Mouse (Mus musculus): ENCODE measurements at regions not wholly inside any gene's neighbourhood (a gene's known extent, or its start where the extent isn't known, plus 50 kb on each side); places are given as distances from the start of the nearest gene placed in this dataset.

- no peaks in the 10 kb centered on the region for H3K9me3 ChIP-seq (ENCODE audit: low read depth, low read length)
- ATAC-seq (ENCODE audit: insufficient read depth): peak; percentile 65; the same call in 1 of the 2 replicates
- no peak overlapping the region for H3K27ac ChIP-seq (ENCODE audit: low read depth)
- H3K4me3 ChIP-seq (ENCODE audit: low read depth, low read length): peak overlapping the region; percentile 20; the same call in 1 of the 2 replicates
- H3K4me1 ChIP-seq (ENCODE audit: insufficient read depth): peaks cover 9% of the 10 kb centered on the region; the same call in 1 of the 2 replicates
- 15% methylated on average over 31 of the region's 31 CpGs for WGBS
- H3K9ac ChIP-seq: peak overlapping the region; percentile 38
- no peaks in the 10 kb centered on the region for H3K27me3 ChIP-seq (ENCODE audit: insufficient read depth, low read length)
- no peaks in the 10 kb centered on the region for H3K36me3 ChIP-seq (ENCODE audit: insufficient read depth)
- no peak for TF ChIP-seq CTCF (IDR thresholded peaks at IDR 0.05; ENCODE audit: low read depth)
- H3K4me2 ChIP-seq: peak overlapping the region; percentile 60
- peak; percentile 39 for DNase-seq
Observed at GRCm38 (mm10) chr4:8921477-8922385, 682.9 kb upstream of the Car8 start.

DNA sequence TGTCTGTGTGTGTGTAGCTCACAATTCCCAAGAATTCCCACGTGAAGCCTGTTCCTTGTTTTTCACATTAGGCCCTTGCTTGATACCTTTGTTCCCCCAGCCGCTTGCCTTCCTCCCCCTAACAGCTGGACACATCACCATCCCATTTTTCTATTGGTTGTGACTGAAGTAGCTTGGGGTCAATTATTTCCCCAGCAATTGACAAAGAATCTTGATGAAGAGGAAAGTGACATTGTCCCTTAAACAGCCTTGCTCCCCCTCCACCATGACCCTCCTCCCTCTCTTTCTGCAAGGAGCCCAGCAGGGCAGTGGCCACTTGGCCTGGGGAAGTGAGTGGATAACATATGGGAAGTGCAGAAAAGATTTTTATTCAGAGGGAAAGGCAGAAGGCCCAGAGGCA, 681.5 kb upstream of the Car8 start:
- H3K9me3 ChIP-seq (ENCODE audit: low read depth, low read length): no peaks in the 10 kb centered on the region
- no peak overlapping the region for H3K9ac ChIP-seq
- H3K4me2 ChIP-seq: no peak overlapping the region
- DNase-seq: no peak
- no peaks in the 10 kb centered on the region for H3K36me3 ChIP-seq (ENCODE audit: insufficient read depth)
- ATAC-seq (ENCODE audit: insufficient read depth): no peak
- H3K27me3 ChIP-seq (ENCODE audit: insufficient read depth, low read length): no peaks in the 10 kb centered on the region
- H3K27ac ChIP-seq (ENCODE audit: low read depth): no peak overlapping the region
- H3K4me3 ChIP-seq (ENCODE audit: low read depth, low read length): no peak overlapping the region
- no peak for TF ChIP-seq CTCF (IDR thresholded peaks at IDR 0.05; ENCODE audit: low read depth)
- 84% methylated on average over 2 of the region's 2 CpGs for WGBS
- H3K4me1 ChIP-seq (ENCODE audit: insufficient read depth): peaks cover 9% of the 10 kb centered on the region; the same call in 1 of the 2 replicates

GRCm38 (mm10) chr4:8919366-8919984, 680.6 kb upstream of the Car8 start:
- ATAC-seq (ENCODE audit: insufficient read depth): no peak
- H3K36me3 ChIP-seq (ENCODE audit: insufficient read depth): no peaks in the 10 kb centered on the region
- no peak overlapping the region for H3K4me2 ChIP-seq

More at GRCm38 (mm10) chr4:8919366-8919984, 680.6 kb upstream of the Car8 start:
- H3K4me3 ChIP-seq (ENCODE audit: low read depth, low read length): no peak overlapping the region
- peaks cover 9% of the 10 kb centered on the region; the same call in 1 of the 2 replicates for H3K4me1 ChIP-seq (ENCODE audit: insufficient read depth)
- H3K9ac ChIP-seq: no peak overlapping the region
- H3K9me3 ChIP-seq (ENCODE audit: low read depth, low read length): no peaks in the 10 kb centered on the region
- H3K27ac ChIP-seq (ENCODE audit: low read depth): no peak overlapping the region
- TF ChIP-seq CTCF (IDR thresholded peaks at IDR 0.05; ENCODE audit: low read depth): no peak
- DNase-seq: no peak
- 77% methylated on average over 9 of the region's 9 CpGs for WGBS
- no peaks in the 10 kb centered on the region for H3K27me3 ChIP-seq (ENCODE audit: insufficient read depth, low read length)
